Mouse (Mus musculus) frontal cortex, postnatal 25 days (tissue): Measurements from ENCODE around the gene Eml1.

Experiments
- DNase-seq, 2 experiments: peaks; one replicate each; pipeline ENCODE4 v3.0.0; 2022; ENCODE audit warnings: low spot score in 2 of 2

Gene Eml1

DNA sequence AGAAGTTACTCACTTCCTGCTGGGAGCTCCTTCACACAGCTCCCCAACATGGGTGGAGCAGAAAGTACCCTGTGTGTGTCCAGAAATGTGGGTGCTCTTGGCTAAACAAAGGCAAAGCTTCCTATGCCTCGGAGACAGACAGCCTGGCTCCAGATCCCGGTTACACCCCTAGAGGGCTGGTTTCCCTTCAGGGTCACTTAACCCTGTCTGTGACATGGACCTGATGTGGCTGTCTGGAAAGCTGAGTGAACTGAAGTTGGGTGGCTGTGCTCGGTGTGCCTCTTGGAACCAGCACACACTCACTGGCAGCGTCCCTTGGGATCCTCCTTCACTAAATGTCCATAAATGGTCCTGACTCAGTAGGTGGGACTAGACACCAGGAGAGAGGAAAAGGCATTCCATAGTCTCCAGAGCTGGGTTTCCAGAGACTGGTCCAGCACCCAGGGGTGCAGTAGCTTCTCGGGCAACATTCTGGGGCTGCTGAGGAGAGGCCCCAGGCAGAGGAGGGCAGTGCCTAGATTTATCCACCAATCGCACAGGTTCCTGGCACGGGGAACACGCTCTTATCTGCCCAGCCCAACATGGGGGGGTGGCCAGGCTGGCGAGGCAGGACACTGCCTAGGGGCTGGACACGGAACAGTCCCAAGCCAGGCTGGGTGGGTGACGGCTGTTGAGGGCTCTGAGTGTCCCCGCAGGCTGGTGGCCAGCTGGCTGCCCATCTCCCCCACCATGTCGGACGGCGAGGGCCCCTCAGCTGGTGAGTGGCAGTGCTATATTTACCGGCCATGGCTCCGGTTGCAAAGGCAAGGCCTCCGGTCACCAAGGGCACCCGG is at the start of gene Eml1:
Gene Eml1, plus strand, starts transcription at position 362 of the 833 bp plus-strand sequence.
- DNase-seq, result no peak

GRCm38 (mm10) chr12:108326401-108326800 is 44.4 kb upstream of the Eml1 start:
- no peak for DNase-seq

DNA sequence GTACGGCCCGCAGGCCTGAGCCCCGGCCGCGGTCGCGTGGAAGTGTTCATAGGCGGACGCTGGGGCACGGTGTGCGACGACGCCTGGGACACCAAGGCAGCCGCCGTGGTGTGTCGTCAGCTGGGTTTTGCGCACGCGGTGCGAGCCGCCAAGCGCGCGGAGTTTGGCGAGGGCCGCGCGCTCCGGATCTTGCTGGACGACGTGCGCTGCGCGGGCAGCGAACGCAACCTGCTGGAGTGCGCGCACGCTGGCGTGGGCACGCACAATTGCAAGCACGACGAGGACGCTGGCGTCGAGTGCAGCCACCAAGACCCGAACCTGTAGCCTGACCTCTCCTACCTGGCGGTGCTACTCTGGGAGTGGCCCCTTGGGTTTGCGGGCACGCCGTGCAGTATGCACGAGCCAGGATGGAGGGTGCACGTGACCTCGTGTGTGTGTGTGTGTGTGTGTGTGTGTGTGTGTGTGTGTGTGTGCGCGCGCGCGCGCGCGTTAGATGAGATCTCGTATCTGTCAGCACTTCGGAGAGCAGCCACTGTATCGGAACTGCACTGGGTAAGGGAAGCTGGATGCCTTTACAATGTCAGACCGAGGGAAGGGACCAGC is 42.8 kb upstream of the Eml1 start:
- peak; percentile 60 to 74 for DNase-seq

GRCm38 (mm10) chr12:108333056-108333455 is 37.7 kb upstream of the Eml1 start:
- DNase-seq, result peak; percentile 70 to 78

DNA sequence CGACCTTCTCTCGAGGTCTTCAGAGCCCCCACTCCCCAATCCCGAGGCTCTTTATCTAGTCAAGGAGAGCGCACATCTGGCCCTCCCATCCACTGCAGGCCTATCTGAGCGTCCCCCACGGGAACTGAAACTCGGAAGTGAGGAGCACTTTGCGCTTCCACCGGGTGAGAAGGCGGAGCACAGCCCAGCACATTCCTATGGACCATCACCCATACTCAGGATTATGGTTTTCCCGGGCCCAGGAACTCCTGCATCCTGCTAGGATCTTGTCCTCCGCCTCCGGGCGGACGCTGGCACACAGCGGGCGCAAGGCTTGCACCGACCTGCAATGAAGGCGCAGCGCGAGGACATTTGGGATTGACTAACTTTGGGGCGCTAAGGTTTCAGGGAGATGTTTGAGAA is 37.3 kb upstream of the Eml1 start:
- DNase-seq, result no peak

- peak; percentile 99 to 100 for DNase-seq
Observed at GRCm38 (mm10) chr12:108333895-108334445, 36.8 kb upstream of the Eml1 start, which contains the start of gene Cyp46a1. TSS of gene Cyp46a1 (plus strand) at chr12:108334381.

DNA sequence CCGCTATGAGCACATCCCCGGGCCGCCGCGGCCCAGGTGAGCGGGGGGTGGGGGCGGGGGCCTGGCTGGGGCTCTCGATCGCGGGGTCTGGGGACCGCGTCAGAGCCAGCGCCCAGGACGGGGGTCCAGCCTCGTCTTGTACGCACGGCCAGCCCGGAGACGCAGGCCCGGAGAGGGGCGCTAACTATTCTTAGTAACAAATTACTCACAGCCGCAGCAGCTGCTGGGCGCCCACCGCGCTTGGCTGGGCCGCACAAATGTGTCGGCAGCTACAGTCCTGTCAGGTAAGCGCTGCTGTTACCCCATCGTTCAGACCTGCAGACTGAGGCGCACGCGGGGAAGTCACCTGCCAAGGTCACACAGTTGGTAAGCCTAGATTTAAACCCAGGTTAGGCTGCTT is 36.2 kb upstream of the Eml1 start:
- DNase-seq, result no peak

GRCm38 (mm10) chr12:108338572-108339190 is 32.1 kb upstream of the Eml1 start:
- peak in 1 of 2 experiments; percentile 23 for DNase-seq

- no peak for DNase-seq
Observed at GRCm38 (mm10) chr12:108348151-108348550, 22.6 kb upstream of the Eml1 start.

DNA sequence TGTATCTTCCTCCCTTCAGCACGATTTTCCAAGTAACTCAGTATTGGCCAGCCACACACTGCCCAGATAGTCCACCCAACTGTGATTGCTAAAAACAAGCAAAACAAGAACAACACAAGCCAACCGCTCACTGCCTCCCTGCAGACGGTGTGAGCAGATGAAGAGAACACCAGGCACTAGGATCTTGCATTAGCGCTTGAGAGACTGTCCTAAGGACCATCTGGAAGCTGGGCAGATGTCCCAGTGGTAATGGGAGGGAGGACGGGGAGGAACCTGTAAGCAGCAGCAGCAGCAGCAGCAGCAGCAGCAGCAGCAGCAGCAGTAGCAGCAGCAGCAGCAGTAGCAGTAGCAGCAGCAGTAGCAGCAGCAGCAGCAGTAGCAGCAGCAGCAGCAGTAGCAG is 21.7 kb upstream of the Eml1 start:
- DNase-seq, result no peak

DNA sequence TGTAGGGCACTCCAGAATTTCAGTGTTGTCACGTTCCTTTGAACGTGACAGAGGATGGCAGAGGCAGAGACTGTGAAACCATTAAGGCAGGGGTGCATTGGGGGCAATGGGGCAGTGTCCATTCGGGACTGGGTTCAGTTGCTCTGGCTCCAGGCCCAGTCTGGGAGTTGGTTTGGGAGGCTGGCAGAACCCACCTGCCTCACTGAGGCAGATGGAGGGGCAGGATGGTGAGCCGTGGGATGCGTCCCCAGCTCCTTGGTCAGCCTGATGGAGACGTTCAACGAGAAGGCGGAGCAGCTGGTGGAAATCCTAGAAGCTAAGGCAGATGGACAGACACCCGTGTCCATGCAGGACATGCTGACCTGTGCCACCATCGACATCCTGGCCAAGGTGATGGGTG is 19.8 kb upstream of the Eml1 start:
- DNase-seq, result no peak

GRCm38 (mm10) chr12:108352371-108353136 is 18.2 kb upstream of the Eml1 start:
- DNase-seq, result no peak

GRCm38 (mm10) chr12:108354284-108354683 is 16.5 kb upstream of the Eml1 start:
- no peak for DNase-seq

DNA sequence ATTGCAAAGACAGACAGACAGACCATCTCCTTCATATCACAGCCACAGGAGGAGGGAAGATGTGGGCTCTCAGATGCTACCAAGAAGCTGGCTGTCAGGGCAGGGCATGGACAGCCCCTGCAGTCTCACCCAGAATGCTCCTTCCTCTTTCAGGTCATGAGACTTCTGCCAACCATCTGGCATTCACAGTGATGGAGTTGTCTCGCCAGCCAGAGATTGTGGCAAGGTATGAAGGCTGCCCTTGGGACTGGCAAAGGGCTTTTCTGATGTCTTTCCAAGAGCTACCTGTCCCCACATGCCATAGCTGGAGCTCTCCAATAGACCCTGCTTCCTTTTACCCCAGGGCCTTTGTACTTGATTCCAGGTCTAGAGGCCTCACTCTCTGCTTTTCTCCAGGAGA is 15.5 kb upstream of the Eml1 start:
- no peak for DNase-seq

DNA sequence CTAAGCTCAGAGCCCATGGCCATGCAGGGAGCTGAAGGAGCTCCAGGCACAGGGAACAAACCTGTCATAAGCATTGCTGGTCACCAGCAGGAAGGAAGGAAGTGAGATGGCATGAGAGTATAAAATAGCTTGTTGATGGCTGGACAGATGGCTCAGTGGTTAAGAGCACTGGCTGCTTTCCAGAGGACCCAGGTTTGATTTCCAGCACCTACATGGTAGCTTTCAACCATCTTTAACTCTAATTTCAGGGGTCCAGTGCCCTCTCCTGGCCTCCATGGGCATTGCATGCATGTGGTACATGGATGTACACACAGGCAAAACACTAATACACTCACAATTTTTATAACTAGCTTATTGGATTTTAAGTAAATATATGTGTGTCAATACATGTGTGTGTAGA is 14.8 kb upstream of the Eml1 start:
- no peak for DNase-seq

DNA sequence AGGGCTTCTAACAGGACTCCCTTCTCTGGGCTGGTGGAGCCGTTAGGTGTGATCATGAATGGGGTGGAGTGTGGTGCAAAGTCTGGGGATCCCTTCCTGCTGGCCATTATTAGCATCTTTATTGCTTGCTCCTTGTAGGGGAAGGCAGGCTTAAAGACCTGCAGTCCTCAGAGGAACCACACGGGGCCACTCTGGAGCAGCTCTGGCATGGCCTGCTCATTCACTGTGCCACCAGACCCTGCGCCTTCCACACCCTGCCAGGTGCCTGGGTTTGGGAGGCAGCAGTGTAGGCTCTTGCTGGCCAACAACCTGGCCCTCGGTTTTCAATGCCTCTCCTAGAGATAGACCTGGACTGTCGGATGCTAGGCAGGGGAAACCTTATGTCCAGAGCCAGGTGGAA is 7.0 kb upstream of the Eml1 start:
- peak; percentile 80 to 84 for DNase-seq

DNA sequence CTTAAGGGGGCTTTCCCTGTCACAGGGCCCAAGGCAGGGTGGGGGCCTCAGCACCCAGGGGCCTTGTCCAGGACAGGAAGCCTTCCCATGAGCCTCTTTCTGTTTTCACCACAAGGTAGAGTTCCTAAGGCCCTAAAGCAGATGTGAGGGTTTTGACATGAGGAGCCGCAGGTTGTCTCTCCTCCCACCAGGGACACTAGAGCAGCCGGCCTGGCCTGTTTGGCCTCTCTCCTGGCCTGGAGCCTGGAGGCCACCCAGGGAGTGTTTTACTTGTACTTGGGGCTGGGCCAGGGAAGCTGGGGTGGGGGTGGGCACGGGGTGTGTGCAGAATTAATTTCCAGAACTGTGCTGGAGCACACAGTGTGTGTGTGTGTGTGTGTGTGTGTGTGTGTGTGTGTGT is 5.4 kb upstream of the Eml1 start:
- no peak for DNase-seq

DNA sequence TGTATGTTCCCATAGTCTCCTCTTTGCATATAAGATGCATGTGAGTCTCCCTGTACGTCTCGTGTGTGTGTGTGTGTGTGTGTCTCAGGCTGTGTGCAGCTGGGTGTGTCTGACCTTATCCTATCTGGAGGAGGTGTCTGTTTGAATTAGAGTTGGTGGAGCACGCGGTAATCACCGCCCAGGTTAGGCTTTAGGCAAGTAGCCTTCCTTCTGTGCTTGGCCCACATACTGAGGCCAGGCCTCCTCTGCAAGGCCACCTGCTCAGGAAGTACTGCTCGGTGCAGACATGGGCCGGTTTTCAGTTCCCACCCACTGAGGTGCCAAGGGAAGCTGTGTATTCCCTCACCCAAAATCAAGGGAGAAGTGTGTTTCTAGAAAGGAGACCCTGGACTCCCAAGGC is 4.9 kb upstream of the Eml1 start:
- DNase-seq, result no peak

GRCm38 (mm10) chr12:108367909-108368308 is 2.8 kb upstream of the Eml1 start:
- no peak for DNase-seq

DNA sequence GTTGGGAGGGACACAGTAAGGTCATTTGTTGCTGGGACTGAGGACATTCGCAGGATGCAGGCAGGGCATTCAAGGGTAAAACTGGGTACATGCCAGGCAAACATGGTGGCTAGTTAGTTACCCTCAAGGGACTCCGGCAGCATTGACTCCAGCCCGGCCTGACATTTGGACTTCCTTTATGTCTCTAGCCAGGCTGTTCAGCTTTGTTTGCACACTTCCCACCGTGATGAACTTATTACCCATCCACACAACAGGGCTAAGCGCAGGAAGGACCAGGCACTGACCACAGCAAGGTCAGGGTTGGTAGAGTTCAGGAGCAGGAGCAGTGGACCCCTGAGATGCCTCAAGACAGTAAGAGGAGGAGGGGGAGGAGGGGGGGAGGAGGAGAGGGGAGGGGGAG is 1.8 kb upstream of the Eml1 start:
- DNase-seq, result no peak

DNA sequence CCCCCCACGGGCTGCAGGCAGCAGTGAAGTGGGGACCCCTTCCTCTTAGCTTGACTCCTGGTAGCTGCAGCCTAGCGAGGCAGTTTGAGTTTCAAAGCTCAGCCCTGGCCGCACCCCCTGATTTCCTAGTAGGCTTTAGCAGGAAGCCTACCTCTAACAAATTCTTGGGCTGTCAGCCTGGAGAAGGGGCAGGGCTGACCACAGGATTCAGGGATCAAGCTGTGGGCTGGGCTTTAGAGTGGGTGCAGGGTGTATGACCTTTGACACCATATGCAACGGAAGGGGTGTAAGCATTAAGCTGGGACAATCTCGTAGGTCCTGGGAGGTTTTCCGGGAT is 640 bp downstream of the Eml1 start:
- no peak for DNase-seq

DNA sequence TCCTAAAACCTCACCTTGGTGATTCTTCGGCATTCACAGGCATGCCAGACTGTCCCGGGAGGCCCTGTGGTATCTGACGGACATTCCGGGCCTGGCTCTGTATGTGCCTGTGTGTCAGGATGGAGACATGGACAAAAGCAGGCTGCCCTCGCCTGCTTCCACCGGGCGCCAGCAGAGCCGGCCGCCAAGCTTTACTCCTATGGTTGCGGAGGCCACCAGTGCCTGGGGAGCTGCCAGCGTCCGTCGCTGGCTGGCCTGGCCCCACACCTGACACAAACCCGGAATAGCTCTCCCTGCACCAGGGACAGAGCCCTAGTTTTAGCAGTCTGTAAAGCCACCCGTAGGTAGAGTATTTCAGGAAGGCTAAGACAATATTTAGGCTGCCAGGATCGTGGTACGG is 1.5 kb downstream of the Eml1 start:
- no peak for DNase-seq
